Mouse (Mus musculus): Measurements from ENCODE around the gene Irs3.

Gene Irs3

DNA sequence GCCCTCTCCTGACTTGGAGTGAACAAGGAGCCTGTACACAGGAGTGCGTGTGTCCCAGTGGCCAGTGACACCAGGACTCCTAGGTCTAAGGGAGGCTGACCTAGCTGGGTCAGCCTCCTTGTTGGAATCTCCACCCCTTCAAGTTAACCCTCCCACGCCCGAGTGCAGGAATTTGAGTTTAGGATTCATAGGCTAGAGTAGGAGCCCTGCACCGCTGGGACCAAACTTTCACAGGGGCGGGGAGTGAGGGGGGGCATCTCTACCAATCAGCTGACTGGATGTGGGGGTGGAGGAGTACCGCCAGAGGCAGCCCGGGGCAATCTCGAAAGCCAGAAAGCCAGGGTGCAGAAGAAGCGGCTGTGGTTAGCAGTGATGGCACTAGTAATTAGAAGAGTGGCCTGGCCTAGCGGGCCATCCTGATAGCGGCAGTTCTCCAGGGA is at the start of gene Irs3:
TSS of gene Irs3 (minus strand) at position 63 of the 440 bp plus-strand sequence.
- no peak for DNase-seq (ENCODE audit: low read depth)

DNA sequence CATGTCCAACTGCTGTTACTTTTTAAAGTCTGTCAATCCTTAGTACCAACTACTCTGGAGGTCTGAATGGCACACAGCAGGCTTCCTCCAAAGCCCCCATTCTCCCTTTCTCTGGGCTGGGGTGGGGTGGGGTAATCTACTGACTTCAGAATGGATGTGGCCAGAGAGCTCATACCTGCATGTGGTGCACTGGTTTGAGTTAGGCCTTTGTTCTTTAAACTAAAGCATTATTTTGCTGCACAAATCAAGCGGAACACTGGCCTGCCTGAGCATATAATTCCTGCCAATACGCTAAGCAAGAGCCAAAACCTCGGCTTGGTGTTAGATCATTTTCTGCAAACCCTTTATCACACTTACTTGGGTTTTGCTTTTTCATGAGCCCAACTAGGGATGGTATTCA is 49.3 kb upstream of the Irs3 start:
- no peak for DNase-seq (ENCODE audit: low read depth)

DNA sequence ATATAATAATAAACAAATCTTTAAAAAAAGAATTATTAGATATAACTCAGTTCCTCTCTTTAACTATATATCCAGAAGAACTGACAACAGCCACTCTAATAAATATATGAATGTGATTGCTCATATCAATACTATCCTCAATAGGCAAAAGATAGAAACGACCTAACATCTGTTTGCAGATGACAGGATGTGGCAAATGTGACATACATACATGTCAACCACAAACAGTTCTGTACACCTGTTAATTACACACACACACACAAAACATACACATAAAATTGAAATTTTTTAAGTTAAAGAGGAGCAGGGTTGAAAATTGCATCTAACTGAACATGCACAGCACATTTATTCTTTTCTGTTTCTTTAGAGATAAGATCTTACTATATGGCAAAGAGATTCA is 46.4 kb upstream of the Irs3 start:
- DNase-seq (ENCODE audit: low read depth) = peak; percentile 68

DNA sequence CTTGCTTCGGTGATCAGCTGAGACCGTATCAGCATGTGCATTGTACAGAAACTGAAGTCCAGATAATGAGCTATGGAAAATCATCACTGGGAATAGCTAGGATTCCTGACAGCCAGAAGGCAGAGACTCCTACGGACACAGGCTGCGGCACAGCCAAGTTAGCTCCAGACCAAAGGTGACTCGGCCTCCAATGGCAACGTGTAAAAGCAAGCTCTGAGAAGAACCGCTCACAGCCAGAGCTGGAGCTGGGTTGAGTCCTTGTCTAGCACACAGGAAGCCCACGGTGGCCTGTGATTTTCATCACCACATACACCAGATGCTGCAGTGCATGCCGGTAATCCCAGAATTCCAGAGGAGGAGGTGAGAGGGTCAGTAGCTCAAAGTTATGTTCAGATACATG is 45.0 kb upstream of the Irs3 start:
- DNase-seq (ENCODE audit: low read depth) = no peak

DNA sequence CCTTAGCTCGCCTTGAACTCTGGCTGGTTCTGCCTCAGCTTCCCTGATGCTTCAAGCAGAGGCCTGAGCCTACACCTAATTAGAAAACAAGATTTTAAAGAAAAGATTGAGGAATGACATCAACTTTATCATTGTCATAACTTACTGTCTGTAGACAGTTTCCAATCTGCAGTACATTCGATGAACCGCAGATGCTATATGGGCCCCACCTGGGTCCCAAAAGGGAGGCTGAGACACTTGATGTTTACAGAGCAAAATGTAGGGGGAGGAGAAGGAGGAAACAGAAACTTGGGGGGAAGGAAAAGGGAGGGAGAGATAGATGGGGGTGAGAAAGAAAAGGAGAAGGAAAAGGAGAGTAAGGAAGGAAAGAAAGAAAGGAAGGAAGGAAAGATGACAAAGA is 44.5 kb upstream of the Irs3 start:
- no peak for DNase-seq (ENCODE audit: low read depth)

DNA sequence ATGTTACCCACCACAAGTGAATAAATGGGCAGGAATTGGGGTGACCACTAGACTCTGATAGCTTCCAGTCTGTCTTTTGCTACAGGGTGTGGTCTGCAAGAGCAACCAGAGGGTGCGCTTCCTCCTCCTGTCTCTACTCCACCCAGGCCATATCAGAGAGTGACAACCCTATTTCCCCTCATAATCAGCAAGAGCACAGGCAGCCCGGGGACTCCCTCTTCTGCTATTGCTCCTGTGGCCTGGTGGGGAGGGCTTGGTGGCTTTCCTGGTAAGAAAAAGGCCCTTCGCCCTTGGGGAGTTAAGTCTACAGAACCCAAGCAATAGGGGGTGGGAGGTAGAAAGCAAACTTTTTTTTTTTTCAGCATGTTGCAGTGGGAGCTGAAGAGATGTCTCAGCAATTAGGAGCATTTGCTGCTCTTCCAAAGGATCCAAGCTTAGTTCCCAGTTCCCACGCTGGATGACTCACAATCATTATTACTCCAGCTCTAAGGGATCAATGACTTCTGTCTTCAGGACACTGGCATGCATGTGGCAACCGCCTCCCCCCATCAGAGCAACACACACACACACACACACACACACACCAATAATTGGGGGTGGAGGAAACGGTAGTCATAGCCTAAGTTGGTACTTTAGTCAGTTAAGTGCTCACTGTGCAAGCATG is 40.7 kb upstream of the Irs3 start:
- peak; percentile 61 for DNase-seq (ENCODE audit: low read depth)

DNA sequence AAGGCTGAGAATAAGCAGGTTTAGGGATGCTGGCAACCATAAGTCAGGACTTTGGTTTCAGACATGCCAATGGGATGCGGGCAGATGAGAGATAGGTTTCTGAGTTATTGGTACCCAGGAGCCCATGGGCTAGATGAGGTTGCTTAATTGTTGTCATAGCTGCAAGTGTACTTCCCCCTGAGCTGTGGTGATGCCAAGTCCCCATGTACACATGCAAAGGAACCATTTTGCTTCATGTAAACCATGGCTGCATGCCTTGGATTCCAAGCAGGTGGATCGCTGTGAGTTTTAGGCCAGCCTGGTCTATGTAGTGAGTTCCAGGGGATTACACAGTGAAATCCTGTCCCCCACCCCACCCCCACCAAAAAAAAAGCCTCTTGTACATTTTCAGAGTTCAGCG is 40.1 kb upstream of the Irs3 start:
- DNase-seq (ENCODE audit: low read depth) = peak; percentile 40

DNA sequence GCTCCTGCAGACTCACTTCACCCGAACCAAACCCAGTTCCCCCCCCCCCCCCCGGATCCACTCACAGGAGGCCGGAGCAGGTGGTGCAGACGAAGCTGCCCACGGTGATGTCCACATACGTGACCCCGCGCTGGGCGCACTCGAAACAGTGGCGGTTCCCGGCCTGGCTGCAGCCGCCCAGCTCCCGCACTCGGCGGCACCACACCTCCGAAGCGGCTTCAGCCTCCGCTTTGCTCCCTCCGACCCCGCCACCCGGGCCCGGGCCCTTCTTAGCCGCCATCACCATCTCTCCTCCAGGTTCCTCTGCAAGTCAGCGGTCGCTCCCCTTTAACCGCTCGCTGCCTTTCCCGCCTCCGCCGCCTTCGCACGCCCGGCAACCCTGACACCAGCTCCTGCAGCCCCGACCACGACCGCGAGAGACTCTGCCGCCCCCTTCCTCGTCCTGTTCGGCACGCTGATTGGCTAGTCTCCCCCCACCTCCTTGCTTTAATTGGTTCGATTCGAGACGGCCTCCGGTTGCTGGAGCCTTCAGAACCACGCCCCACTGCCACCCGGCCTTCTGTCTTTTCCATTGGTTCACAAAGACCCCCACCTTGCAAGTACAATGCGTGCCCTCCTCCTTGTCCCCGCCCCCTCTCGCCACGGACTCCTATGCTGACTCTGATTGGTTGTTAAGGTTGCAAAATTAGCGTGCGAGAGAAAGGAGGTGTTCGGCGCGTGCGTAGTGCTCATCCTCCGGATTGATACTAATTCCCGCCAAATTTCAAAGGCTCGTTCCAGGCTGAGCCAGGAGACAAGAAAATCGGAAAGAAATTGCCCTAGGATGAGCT is 39.0 kb upstream of the Irs3 start, which contains the start of gene Agfg2:
TSS of gene Agfg2 (minus strand) at position 433 of the 830 bp plus-strand sequence.
- peak; percentile 100 for DNase-seq (ENCODE audit: low read depth)

DNA sequence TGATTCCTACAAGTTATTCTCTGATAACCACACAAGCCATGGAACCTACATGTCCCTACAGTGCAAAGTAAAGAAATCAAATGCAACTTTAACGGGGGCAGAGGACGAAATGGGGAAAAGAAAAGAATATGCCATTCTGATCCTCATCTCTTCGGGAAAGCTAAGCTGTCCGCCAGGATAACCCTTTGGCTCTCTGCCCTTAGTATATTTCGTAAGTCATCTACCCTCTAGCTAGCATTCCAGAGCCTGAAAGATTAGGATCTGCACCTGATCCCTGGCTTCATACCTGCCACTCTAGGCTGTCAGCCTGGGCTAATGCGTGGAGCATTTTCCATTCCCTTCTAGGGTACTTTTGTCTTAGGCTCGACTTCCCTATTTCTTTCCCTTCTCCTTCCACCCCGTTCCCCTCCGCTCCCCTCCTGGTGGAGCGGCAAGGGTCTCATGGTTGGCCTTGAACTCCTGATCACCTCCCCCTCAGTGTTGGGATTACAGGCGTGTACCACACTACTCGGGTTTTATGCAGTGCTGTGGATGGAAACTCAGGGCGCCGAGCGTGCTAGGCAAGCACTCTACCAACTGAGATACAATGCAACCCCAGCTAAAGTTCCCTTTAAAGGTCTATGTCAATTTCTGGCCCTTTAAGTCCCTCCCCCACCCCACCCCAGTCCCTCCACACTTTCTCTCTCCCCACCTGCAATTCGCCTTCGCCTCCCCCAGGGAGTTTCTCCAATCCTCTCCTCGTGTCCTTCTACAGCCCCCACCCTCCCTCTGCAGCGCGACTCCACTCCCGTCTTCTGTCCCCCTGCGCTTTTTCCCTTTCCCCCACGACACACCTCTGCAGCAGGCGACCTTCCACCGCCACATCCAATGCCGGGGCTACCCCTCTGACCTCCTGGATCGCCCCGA is 38.1 kb upstream of the Irs3 start:
- peak; percentile 63 for DNase-seq (ENCODE audit: low read depth)

DNA sequence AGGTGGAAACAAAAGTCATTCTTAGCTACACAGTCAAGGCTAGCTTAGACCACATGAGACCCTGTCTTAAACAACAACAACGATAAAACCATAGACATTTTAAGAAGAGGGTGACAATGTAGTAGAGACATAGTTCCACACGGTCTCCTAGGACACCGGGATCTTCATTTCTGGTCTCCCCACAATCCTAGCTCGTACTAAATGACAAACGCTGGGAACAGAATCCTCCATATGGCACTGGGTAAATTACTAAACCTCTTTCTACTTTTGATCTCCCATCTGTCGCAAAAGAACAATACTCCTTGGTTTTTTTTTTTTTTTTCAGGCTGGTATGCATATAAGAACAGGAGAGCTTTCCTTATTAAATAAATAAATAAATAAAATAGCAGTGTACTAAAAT is 37.0 kb upstream of the Irs3 start:
- no peak for DNase-seq (ENCODE audit: low read depth)

DNA sequence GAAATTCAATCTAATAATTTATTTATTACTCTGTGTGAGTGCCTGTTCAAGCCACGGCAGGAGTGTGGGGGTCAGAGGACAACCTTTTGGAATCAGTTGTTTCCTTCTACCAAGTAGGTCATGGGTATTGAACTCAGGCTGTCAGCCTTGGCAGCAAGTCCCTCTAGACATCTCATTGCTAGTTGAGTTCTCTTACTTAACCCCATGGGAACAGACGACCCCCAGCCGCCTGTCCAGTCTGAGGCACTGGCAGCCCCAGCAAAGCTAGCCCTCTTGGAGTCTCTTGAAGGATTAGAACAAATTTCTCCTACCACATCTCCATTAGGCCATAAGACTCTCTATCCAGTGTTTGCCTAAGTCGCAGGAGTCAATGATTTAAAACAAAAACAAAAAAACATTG is 34.2 kb upstream of the Irs3 start:
- DNase-seq (ENCODE audit: low read depth) = no peak

DNA sequence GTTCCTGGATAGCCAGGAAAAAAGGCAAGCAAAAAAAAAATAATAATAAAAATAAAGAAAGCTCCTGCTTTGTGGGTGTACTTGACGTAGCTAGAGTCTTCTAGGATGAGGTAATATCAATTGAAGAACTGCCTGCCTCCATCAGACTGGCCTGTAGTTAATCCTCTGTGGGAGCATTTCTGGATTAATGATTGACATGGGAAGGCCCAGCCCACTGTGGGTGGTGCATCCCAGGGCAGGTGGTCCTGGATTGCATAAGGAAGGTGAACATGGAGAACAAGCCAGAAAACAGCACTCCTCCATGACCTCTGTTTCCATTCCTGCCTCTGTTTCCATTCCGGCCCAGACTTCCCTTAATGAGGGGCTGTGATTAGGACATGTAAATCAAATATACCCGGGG is 33.2 kb upstream of the Irs3 start:
- DNase-seq (ENCODE audit: low read depth) = no peak

DNA sequence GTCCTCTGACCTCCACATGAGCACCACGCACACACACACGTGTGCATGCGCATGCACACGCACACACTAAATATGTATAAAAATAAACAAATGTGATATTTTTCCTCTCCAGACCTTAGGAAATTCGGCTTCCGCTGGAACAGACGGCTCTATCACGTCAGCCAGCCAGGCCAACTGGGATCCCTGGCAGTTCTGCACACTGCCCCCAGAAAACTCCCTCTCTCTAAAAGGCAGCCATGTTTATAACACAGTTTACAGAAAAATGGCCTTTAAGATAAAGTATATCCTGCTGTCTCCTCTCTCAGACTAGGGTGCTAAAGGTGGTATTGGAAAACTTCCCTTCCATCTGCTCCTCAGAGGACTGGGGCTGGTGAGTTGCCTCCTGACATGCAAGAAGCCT is 32.3 kb upstream of the Irs3 start:
- DNase-seq (ENCODE audit: low read depth) = no peak

DNA sequence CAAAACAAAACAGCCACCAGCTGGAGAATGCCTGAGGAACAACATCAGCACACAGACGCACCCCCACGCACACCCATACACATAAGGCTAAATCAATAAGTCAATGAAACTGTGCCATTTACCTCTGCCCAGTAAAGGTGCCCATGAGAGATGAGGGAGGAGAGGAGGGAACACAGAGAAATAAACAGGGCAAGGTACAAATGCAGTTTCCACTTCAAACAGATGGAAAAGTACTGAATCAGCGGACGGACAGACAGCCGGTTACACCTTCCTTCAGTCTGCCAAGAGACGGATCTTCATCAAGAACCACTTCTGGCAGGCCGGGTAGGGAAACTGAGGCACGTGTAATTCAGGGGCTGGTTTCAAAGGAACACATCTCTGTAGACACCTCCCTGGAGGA is 29.3 kb upstream of the Irs3 start:
- DNase-seq (ENCODE audit: low read depth) = no peak

DNA sequence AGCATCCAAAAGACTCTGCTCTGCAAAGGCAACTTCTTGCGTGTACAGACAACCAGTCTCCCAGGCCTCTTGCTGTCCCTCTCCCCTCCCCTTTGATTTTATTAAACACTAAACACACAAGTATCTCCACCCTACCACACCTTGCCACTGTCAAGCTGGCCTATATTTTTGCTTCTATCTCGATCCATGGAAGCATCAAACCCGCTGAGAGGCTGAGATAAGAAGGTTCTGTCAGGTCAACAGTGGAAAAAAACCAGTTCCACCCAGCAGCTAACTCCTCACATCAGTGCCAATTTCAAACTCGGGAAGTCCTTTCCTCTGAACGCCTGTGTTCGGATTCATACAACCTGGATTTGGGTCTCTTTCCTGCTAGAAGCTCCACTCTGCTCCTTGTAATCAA is 27.5 kb upstream of the Irs3 start:
- no peak for DNase-seq (ENCODE audit: low read depth)

DNA sequence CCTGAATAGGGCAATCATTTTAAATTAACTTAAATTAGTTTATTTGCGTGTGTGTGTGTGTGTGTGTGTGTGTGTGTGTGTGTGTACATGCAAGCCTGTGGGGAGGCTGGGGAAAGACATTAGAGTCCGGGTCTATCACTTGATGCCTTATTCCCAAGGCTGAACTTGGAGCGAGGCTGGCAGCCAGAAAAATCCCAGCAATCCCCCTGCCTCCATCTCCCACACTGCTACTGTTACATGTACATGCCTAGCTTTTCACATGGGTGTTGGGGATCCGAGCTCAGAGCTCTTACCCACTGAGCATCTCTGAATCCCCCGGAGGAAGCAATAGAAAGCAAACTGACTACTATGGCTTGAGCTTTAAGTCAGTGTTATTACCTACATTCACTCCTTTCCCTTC is 26.8 kb upstream of the Irs3 start:
- no peak for DNase-seq (ENCODE audit: low read depth)

DNA sequence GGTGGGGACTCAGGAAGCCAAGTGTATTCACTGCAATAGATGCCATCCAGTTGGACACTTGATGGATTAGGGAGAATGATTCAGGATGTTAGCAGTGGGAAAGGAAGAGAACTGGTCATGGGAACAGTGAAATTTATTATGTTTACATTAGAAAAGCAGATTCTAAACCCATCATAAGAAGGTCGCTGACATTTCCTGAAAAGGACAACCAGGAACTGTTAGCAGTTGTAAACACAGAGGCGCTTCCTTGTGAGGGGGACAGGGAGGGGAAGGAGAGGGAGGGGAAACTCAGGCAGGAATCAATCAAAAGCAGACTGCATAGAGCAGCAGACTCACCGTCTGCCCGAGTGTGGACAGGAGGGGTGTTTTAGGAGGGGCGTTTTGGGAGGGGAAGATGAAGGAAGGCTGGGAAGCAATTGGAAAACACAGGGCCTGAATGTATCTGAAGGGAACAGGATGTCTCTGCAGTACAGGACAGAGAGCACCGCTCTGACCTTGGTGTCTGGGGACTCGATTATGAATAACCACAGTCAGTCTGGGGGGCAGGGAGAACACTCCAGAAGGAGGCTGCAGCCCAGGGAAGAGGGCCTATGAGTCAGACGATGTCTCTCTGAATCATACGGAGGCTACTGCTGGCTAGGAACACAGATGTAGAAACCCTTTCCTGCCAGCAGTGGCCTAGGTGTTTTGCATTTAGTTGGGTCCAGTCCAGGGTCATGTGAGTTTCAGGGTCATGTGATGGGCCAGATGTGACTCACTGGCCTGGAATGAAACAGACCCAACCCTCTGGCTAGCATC is 26.1 kb upstream of the Irs3 start:
- no peak for DNase-seq (ENCODE audit: low read depth)

DNA sequence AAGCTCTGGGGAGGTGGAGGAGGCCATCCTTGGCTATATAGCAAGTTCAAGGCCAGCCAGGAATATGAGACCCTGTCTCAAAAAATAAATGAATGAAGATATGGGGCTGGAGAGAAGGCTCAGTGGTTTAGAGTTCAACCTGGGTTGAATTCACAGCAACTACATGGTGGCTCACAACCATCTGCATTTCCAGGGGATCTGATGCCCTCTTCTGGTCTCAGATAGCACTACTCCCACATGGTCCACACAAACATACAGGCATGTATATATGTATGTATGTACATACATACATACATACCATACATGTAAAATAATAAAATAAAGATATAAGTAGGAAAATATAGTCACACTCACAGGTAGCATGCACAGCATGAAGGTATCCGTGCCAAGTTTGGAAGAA is 24.7 kb upstream of the Irs3 start:
- DNase-seq (ENCODE audit: low read depth) = peak; percentile 49

DNA sequence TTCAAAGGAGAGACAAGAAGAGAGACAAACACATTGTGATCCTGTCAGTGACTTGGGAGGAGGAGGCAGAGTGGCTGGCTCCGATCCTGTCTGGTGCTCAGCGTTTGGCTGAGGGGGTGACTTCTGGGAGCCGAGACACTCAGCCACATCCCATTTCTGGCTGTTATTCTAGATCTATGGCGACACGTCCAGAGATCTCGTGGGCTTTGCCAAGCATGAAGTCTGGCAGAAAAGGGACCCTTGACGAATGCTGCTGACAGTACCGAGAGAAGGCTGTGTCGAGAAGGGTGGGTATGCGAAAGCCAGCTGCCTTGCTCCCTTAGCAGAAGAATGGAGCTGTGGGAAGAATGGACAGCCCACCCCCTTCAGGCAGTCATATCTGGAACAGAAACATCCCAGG is 23.5 kb upstream of the Irs3 start:
- no peak for DNase-seq (ENCODE audit: low read depth)

DNA sequence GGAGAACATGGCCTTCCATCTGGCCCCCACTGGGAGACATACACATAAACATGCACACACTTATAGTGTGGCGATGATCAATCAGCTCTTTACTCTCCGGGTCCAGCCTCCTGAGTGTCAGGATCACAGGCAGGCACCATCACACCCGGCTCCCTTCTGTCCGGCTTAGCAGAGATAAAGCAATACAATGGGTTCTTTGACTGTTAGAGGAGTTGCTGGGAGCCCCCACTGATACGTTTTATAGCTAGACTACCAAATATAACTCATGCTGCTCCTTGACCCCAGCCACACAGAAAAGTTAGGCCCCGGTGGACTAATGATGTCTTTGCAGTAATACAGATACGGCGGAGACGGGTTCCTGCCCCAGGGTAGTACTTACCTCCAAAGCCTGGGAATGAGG is 17.5 kb upstream of the Irs3 start:
- no peak for DNase-seq (ENCODE audit: low read depth)

DNA sequence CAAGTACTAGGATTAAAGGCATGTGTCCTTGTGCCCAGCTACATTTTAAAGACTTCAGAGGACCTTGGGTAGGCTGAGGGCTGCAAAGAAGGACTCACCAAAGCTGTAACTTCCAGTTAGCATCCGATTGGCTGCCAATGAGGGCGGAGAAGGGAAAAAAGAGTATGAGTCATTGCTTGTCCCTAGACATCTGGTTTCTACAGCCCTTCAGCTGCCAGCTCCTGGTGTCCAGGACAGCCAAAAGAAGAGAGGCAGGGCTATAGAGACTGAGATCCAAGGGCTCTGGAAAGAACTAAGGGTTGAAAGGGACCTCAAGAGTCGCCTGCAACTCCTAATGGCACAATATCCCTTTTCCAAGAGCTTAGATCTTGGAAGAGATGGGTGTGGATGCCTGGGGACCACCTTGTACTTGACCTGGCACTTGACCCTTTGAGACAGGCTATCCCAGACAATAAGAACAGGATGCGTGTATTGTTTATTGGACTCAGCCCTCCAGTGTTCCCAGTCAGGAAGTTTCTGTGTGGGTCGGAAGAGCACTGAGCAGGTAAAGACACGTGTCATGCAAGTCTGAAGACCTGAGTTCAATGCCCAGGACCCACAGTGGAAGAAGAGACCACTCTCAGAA is 14.7 kb upstream of the Irs3 start:
- no peak for DNase-seq (ENCODE audit: low read depth)

All from induced T-regulatory cell, adult 2 months (primary cell).